Mouse (Mus musculus) cortical plate, adult 2 months (tissue): ENCODE measurements around the gene Apod.

Experiments
- CTCF ChIP-seq: fragments of 200-500 bp; IDR thresholded peaks from 2 replicates; pipeline ENCODE4 v1.5.1; 2011; ENCODE audit warnings: mild to moderate bottlenecking, control low read depth, low read length; ENCODE audit not compliant: insufficient read depth; ENCODE audit errors: extremely low read depth
- POLR2A ChIP-seq: fragments of 200-500 bp; IDR thresholded peaks from 2 replicates; pipeline ENCODE4 v1.6.1; 2011; ENCODE audit warnings: mild to moderate bottlenecking, low read length, control low read depth; ENCODE audit not compliant: insufficient read depth; ENCODE audit errors: extremely low read depth

DNA sequence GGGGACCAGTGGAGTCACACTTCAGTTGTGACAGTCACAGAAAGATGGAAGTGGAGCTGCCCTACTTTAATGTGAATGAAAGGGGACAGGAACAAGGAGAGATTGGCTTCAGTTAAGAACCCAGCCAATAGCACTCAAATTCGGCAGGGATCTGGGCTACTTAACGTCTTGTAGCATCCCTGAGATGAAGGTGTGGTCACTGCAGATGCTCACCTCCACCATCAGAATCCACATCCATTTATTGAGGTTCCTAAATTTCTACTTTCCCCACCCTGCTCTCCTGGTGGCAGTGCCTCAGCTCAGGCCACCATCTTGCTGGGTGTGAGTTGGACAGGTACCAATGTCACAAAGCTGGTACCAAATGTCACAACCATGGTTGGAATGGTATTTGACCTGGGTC is 13.3 kb upstream of the Apod start:
- TF ChIP-seq CTCF = no peak
- no peak for TF ChIP-seq POLR2A
